Mouse (Mus musculus): ENCODE results near the gene Gpc5. TPM values are rescaled to one million over a fixed set of nuclear protein-coding genes. Genes with fewer than 3 reads are reported as not detected.

Gpc5 gene
- total RNA-seq, 2 experiments from 2014 or later: not detected

DNA sequence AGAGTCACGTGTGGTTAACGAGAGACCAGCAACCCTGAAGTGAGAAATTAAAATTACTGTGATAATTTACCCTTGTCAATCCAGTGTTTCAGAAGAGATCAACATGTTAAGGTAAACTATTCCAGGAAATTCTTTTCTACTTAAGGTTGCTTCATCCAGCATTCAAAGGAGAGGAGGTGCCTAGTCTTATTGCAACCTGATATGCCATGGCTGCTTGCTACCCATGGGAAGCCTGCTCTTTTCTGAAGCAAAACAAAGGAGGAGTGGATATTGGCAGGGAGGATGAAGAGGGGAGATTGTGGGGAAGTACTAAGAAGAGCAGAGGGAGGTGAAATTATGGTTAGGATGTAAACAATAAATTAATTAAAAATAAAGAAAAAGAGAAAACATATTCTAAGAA lies 15.5 kb downstream of the Gpc5 start:
- DNase-seq: no peak

DNA sequence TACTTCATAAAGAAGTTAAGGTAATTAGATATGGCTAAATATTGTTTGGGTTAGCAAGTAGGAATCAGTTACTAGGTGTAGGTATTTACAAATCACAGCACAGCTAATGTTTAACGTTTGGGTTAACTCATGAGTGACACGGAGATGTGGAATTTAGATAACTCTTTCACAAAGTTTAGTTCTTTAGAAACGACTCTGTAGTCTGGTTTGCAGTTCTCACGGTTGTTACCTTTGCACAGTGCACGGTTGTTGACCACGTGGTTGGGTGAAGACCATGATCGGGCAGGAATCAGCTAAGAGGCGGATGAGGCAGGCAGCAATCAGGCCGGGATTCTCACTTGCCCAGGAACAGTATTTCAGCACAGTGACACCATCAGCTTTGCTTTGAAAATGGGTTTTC lies 26.6 kb downstream of the Gpc5 start:
- no peak for DNase-seq

DNA sequence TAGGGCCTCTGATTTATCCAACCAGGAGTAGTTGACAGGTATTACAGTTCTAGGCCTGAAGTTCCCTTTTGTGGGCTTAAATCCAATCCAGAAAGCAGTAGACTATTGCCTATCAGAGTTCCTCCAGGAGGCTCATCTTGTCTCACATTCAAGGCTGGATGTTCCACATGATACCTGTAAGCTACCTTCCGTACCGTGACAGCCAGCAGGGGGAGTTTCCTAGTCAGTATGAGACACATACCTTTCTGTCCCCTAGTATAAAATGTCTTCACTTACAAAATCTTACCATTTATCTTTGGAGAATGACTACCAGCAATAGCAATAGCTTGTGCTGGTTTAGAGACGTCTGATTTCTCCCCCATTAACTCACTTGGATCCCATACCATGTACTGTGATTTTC lies 56.8 kb downstream of the Gpc5 start:
- no peak for DNase-seq

DNA sequence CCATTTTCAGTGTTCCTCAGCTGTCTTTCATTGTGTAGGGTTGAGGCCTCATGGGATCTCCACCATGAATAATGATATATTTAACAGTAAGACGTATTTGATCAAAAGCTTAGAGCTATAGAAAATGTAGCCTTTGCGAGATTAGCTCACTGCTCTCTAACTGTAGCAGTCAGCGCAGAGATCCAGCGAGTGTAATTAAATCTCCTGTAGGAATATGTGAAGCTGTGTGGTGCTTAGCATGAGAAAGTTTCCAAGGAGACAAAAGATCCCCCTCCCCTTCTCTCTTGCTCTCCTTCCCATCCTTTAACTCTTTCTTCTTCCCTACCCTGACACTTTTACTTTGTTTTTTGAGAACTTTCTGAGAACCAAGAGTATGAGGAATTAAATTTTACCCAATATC lies 64.6 kb downstream of the Gpc5 start:
- no peak for DNase-seq

DNA sequence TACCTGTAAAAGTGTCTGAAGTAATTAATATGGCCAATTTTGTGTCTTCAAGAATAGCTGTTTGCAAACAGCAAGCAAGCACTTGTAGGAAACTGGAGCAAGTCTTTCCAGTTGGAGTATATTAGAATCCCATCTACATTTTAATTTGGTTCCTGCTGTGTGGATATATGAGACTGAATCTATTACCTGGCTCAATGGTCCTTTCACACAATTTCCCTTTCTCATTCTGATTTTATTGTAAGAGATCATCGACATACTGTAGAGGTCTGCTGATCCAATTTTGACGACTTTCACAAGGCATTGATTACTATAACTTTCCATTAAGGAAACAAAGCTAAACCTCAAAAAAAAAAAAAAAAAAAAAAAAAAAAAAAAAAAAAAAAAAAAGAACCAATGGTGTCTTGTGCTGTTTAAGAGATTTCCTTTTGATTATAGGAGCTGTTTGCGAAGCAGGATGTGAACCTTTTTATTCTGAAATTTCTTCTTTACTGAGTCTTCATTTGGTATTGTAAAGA lies 85.4 kb downstream of the Gpc5 start:
- no peak for DNase-seq

DNA sequence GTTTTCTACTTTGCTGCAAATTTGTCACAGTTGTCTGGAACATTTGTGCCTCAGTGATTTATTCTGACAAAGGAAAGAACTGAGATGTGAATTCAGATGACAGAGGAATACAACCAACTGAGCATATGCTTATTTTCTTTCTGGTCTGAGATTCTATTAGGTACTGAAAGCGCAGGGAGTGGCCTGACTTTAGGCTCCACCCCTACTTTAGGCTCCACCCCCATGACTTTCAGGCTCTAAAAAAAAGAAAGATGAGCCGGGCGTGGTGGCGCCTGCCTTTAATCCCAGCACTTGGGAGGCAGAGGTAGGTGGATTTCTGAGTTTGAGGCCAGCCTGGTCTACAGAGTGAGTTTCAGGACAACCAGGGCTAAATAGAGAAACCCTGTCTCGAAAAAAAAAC lies 87.9 kb downstream of the Gpc5 start:
- DNase-seq: no peak

DNA sequence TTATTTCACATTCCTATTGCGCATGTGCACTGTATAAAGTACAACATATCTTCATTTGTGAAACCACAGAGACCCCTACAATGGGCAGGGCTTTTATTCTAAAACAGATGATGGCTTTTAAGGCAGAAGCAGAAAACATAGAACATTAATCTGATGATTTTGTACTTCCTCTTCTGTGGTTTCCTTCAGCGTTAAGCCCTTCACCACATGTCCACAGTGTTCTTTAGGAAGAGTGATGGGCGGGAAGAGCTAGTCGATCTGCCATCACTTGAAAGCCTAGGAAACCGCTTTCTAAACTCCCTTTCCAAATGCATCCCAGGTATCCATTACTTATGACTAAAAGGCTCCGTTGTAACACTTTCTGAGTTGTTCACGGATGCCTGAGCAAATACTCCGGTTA lies 96.2 kb downstream of the Gpc5 start:
- no peak for DNase-seq

DNA sequence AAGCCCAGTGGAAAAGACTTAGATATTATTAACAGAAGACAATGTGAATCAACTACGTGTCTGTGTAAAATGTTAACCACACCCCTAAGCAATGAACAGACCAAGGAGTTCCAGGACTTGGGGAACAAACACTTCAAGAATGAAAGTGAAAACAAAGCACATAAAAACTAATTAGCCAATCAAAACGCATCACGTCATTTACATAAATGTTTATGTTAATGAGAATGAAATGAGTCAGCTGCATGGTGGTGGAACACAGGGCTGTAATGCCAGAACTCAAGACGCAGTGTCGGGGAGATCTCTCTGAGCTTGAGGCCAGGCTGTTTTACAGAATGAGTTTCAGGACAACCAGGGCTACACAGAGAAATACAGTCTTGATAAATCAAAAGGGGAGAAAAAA lies 136.1 kb downstream of the Gpc5 start:
- DNase-seq: no peak

DNA sequence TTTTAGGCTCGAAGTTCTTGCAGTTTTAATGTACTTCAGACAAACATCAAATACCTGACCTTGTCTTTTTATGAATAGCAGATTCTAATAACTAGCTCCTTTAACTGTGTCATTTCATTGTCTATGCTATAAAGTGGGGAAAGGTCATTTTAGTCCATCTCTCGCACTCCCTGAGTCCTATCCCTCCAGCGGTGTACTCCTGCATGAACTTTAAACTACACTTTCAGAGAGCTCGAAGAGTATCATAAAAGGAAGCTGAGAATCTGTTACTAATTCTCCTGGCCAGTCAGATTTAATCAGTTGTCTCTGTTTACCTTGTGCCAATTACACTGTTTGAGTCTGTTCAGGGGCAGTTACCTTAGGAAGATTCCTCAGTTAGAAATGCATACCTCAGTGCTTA lies 144.4 kb downstream of the Gpc5 start:
- no peak for DNase-seq

DNA sequence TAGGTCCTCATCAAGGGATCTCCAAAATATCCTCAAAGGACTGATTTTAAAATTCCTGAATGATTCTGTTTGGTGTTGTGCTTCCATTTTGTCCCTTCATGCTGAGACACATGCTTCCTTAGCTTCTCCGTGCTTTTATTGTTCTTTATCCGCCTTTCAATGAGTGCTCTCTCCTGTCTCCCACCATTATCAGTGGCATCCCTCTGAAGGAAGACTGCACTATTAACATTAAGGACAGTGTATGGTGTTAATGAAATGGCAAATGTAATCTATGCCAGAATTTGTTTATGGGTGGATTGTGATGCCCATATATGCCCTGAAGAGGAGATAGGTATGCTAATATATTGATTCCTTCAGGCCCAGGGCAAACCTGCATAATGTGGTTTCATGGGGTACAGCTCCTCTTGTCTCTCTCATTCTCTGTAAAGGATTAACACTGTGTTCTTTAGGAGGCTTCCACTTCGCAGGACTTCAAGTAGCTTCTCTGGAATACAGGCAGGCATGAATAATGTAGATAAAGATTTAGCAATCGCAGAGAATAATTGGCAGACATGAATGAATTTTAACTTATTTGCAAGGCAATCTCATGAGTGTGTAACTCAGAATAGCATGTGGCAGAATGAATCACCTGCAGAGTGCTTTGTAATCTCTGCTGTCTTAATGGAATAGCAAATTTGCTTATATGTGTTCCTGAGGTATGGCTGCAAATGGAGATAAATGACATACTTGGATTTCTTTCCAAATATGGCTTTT lies 148.8 kb downstream of the Gpc5 start:
- no peak for DNase-seq

DNA sequence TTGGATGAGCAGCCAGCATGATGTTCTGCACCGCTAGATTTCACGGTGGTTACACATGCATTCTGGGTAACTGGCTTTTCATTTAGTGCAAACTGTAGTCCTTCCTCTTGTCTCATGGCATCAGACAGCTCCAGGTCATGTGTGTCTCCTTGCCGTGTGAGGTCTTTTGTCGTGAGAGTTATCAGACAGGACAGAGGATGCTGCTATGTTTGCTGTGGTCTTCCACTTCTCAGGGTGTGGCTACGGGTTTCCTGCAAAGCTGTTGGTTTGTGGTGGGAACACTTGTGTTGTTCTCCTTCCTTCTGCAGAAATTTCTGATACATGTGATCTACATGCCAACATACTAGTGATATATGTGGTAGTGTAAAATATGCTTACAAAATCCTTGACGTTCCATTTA lies 158.5 kb downstream of the Gpc5 start:
- no peak for DNase-seq

DNA sequence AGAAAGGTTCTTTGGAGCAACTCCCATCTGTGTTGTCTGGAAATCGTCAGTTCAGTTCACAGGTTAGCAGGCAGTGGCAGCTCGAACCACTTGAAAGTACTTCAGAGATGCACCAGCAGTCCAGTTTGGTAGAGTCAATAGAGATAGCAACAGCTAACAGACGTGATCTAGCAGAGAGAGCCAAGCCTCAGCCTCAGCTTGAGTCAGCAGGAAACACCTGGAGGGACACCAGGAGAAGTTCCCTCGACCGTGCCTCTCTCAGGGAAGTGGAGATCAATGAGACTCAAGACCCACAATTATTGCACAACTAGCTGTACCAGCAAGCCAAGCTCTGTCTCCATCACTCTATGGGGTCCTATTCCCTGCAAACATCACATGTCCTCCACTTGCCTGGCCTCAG lies 159.8 kb downstream of the Gpc5 start:
- no peak for DNase-seq

DNA sequence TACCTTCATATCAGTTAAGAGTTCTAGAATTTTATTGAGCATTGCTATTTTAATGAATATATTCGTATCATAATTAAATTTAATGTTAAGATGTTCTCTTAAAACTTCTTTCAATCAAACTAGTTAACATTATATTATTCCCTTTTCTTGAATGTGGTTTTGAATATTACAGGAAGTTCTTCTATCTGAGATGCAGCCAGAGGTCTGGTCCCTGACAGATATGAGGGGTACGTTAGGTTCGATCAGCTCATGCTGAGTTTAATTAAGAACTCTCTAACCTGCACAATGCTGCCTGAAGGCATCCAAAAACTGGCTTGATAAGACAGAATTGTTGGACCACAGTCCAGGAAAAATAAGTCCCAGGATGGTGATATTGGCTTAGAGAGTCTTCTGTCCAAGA lies 161.1 kb downstream of the Gpc5 start:
- no peak for DNase-seq

DNA sequence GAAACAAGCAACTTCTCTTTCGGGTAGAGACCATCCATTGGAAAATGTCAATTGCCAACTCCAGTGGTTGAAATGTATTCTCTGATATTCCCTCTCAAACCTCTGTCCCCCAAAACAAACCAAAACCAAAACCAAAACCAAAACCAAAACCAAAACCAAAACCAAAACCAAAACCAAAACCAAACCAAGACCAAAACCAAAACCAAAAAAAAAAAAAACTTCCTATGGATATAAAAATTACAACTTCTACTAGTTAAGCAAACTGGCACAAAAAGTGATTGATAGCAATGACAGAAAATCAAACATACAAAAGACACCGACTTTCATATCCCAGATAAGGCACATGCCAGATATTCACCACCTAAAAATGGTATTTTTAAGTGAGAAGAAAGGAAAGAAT lies 161.7 kb downstream of the Gpc5 start:
- DNase-seq: no peak

DNA sequence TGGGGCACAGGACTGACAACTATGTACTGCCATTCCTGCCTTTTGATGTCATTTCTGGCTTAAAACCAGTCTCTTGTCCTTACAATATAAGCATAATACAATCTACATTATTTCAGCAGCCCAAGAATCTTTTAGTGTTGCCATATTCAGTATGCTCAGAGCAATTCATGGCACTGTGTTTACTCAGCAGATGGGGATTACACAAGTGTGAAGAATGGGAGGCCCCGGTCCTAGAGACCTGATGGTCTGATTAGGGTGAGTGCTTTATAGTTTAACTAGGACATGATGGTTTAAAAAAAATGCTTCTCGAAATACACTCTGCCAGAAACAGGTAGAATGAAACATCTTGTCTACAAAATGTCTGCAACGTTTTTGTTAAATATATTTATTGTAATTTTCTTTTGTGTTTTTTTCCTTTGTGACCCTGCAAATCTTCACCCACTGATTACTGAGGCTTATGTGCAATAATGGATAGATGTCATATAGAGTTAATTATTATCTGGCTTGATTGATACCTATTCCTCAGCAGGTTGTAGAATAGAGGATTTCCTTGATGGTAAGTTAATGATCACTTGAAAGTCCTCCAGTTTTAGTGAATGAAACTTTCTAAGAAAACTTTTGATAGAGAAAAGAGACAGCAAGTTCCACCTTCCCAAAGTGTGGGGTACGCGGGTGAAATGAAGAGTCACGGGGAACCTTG lies 177.8 kb downstream of the Gpc5 start:
- DNase-seq: no peak

DNA sequence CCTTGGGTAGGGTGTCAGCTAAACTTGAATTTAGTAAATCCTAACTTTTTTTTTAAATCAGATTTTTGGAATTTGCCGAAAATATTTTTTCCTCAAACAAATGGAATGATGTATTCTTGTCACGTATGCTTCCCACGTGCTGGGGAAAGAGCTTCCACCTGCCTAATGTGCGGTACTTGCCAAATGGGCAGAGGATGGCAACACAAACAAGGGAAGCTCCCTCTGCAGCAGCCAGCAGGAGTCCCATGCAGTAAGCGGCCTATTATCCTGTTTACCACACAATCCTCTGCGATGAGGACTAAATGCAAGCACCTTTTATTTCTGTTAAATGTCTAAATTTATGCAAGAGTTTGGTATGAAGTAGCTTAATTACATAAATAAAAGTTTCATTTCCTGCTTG lies 178.4 kb downstream of the Gpc5 start:
- DNase-seq: no peak

DNA sequence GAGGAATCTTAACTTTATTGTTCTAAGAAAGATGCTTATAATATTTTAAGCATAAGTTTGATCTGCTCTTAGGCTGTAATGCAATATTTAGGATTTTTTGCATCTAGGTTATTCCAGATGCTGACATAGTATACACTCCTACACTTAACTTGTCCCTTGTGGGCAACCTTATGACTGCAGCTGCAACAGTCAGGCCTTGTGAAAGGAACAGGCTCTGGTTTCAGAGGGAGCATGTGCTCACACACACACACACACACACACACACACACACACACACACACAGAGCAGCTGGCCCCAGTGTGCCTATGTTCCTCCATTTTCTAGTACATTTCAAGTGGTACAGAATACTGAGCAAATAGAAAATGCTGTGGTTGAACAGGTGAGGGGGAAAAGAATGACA lies 190.8 kb downstream of the Gpc5 start:
- no peak for DNase-seq

DNA sequence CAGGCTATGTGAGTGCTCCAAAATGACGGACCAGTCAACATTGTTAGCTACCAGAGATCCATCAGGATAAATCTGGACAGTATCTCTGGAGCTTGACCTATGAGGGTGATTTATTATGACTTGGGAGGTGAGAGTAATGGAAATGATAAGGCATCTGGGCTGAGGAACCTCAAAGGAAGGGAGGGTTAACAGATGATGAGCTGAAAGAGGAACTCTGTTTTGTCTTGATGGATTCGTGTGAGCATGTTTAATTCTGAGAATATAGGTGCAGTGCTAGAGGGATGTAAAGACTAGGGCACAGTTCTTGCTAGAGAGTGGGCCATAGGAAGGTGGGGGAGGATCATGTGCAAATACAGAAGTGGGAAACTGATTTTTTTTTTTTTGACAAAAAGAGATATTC lies 232.2 kb downstream of the Gpc5 start:
- DNase-seq: no peak

DNA sequence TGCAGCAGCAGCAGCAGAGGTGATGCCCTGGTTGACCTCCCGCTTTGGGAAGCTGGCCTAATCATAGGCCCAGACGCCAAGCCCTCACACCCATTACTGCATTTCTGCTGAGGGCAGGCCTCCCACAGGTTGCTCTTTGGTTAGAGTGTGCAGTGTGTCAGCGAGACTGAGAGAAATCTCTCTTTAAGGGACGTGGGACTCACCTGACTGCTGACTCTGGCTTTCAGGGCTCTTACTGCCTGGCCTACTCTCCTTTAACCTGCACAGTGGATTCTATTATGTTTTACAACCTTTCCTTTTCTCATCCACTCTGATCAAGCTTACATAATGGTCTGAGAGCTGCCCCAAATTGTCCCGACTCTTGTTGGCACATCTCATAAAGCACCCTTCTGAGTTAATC lies 234.4 kb downstream of the Gpc5 start:
- DNase-seq: no peak

DNA sequence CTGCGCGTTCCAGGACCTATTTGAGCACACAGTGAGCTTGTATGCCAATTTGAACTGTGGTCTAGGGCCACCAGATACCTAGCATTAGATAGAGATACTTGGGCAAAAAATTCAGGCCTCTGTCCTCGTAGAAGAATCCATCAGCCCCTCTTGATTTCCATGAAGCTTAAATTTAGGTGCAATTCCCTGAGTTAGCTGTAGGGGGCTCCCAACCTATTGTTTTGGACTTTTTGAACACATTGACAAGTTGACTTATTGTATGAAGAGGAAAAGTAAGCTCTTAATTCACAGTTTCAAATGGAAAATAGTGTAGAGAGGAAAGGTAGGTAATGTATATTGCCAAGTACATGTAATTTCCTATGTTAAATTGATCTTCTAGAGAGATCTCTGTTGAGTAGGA lies 247.1 kb downstream of the Gpc5 start:
- DNase-seq: no peak

DNA sequence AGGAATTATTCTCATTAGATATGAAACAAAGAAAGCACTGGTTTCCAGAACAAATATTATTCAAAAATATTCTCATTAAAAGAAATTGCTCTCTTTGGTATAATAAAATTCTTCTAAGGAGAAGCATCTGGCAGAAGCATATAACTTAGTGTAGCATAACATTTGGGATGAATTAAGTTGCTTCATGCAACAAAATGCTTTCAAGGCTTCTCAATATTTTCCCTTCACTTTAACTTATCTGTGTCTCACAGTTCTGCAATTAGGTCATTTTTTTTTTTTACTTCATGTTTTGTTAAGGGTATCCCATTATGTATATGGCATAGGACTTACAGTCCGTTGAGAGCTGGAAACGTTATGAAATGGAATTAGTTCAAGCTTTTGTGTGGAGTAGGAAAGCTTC lies 250.6 kb downstream of the Gpc5 start:
- DNase-seq: no peak

DNA sequence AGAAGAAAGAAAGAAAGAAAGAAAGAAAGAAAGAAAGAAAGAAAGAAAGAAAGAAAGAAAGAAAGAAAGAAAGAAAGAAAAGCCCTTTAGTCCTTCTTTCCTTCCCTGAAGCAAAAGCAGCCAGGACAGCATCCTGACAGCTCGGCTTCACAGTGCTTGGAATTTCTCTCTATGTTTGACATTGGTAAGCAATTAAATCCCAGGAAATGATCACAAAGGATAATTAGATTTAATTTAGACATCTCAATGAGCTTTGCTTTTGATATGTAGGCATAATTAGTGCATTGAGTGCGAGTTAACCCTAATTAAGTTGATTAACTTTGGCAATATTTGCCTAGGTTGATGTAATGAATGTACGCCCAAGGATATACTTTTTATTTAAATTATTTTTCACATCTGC lies 257.4 kb downstream of the Gpc5 start:
- no peak for DNase-seq

DNA sequence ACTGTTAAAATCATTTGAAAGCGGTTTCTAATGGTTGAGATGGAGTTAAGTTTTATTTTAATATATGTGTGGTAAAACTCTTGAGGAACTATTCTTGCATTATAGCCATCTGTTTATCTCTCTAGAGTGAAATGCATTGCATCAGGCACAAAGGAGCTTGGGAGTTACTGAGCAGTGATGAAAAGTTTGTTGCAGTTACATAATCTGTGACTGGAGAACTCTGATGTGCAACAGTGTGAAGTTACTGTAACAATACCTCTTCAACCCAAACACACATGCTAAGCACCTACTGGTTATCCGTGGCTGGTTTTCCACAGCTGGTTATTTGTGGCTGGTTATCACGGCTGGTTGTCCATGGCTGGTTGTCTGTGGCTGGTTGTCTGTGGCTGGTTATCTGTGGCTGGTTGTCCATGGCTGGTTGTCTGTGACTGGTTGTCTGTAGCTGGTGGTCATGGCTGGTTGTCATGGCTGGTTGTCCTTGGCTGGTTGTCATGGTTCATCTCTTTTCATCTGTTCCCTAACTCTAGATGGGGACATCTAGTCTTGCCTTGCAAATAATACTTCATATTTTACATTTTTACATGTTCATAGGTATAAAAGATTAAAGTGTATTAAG lies 273.4 kb downstream of the Gpc5 start:
- no peak for DNase-seq

DNA sequence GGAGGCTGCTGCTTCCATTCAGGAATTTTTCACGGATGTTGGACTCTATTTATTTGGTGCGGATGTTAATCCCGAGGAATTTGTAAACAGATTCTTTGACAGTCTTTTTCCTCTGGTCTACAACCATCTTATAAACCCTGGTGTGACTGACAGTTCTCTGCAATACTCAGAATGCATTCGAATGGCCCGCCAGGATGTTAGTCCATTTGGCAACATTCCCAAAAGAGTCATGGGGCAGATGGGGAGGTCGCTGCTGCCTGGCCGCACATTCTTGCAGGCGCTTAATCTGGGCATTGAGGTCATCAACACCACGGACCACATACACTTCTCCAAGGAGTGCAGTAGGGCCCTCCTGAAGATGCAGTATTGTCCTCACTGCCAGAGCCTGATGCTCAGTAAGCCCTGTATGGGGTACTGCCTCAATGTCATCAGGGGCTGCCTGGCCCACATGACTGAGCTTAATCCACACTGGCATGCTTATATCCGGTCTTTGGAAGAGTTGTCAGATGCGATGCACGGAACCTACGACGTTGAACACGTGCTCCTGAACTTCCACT lies 277.7 kb downstream of the Gpc5 start:
- no peak for DNase-seq

Data from heart, postnatal 4 days (tissue).